In the genomic region with DNA sequence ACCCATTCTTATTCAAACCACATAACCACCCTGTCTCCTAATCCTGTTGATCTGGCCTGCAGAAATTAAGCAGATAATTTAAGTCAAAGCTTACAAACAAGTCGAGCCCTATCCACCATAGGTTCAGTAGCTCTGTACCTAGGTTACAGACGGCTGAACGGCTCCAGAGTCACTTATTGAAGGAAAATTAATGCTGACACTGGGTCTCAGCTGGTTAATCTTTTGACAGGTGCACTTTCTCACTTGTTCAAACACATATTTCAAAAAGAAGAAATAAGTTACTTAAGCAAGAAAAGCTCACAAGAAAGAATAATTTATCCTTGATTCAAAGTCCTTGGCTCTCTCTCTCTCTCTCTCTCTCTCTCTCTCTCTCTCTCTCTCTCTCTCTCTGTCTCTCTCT, we compare ENCODE assay signal across 27 mouse cellular contexts.
"Had no signal": no experiment of that assay in that cellular context is flagged by ENCODE, and none has a peak within 500 bp of the region (broad histone marks: within the 10 kb centered on the region; RNA-seq: fewer than 3 reads in every experiment).

No protein-coding gene starts in this region.

- DNase-seq: cerebellum, adult 18-20 months; cerebellum, adult 2 months; cerebellum, adult 8-10 months; cerebellum, adult 9-10 months; cerebellum, adult 9-11 months; cerebellum, postnatal 10 days; cerebellum, postnatal 14 days; cerebellum, postnatal 25 days; cerebellum, postnatal 36 days; embryo, embryonic 11 days; forebrain, postnatal 0 days; gastrocnemius, adult 2 months; gastrocnemius, postnatal 10 days; gastrocnemius, postnatal 14 days; gastrocnemius, postnatal 25 days; gastrocnemius, postnatal 36 days had no signal

- H3K9me3 ChIP-seq: embryonic facial prominence, embryonic 10.5 days; embryonic facial prominence, embryonic 12.5 days; embryonic facial prominence, embryonic 13.5 days; embryonic facial prominence, embryonic 15.5 days; forebrain, embryonic 10.5 days; forebrain, embryonic 12.5 days; forebrain, embryonic 13.5 days; forebrain, embryonic 15.5 days had no signal

- H3K27ac ChIP-seq: embryonic facial prominence, embryonic 10.5 days; embryonic facial prominence, embryonic 12.5 days; embryonic facial prominence, embryonic 13.5 days; embryonic facial prominence, embryonic 15.5 days; forebrain, embryonic 10.5 days; forebrain, embryonic 12.5 days; forebrain, embryonic 13.5 days; forebrain, embryonic 15.5 days; gastrocnemius, adult 2 months had no signal

- H3K4me2 ChIP-seq: embryonic facial prominence, embryonic 12.5 days; embryonic facial prominence, embryonic 13.5 days; embryonic facial prominence, embryonic 15.5 days; forebrain, embryonic 12.5 days; forebrain, embryonic 13.5 days; forebrain, embryonic 15.5 days had no signal

- H3K4me1 ChIP-seq: embryonic facial prominence, embryonic 10.5 days; embryonic facial prominence, embryonic 12.5 days; embryonic facial prominence, embryonic 13.5 days; embryonic facial prominence, embryonic 15.5 days; forebrain, embryonic 10.5 days; forebrain, embryonic 12.5 days; forebrain, embryonic 13.5 days; forebrain, embryonic 15.5 days had no signal

- H3K9ac ChIP-seq: embryonic facial prominence, embryonic 12.5 days; embryonic facial prominence, embryonic 13.5 days; embryonic facial prominence, embryonic 15.5 days; forebrain, embryonic 12.5 days; forebrain, embryonic 13.5 days; forebrain, embryonic 15.5 days; forebrain, postnatal 0 days had no signal

- H3K36me3 ChIP-seq: embryonic facial prominence, embryonic 10.5 days; embryonic facial prominence, embryonic 12.5 days; embryonic facial prominence, embryonic 13.5 days; embryonic facial prominence, embryonic 15.5 days; forebrain, embryonic 10.5 days; forebrain, embryonic 12.5 days; forebrain, embryonic 15.5 days had no signal

- ATAC-seq: forebrain, embryonic 13.5 days; forebrain, embryonic 14.5 days; forebrain, embryonic 15.5 days; forebrain, embryonic 16.5 days; forebrain, postnatal 0 days had no signal

- H3K4me3 ChIP-seq: embryonic facial prominence, embryonic 10.5 days; embryonic facial prominence, embryonic 12.5 days; embryonic facial prominence, embryonic 13.5 days; embryonic facial prominence, embryonic 15.5 days; erythroblast, embryonic 14.5 days; forebrain, embryonic 10.5 days; forebrain, embryonic 12.5 days; forebrain, embryonic 13.5 days; forebrain, embryonic 15.5 days; gastrocnemius, adult 2 months had no signal

- H3K27me3 ChIP-seq: embryonic facial prominence, embryonic 12.5 days; embryonic facial prominence, embryonic 13.5 days; embryonic facial prominence, embryonic 15.5 days; forebrain, embryonic 12.5 days; forebrain, embryonic 13.5 days; forebrain, embryonic 15.5 days had no signal
